Mouse (Mus musculus) myocyte (in vitro differentiated cells): ENCODE data around the gene Il1f5.

Experiments used
- CEBPB ChIP-seq: IDR thresholded peaks from 2 replicates; pipeline ENCODE4 v1.6.1; 2011; ENCODE audit warnings: mild to moderate bottlenecking, moderate library complexity; ENCODE audit not compliant: poor library complexity, insufficient read depth, severe bottlenecking
- MAX ChIP-seq: IDR thresholded peaks from one replicate; pipeline ENCODE4 v1.6.1; 2011; ENCODE audit warnings: low read depth, mild to moderate bottlenecking, control low read depth
- MYOD1 ChIP-seq, 3 experiments: IDR thresholded peaks; one replicate each; pipeline ENCODE4 v1.6.1; 2011; ENCODE audit warnings: control low read depth in 2 of 3, low read depth in 2 of 3, mild to moderate bottlenecking in 2 of 3, moderate library complexity in 1 of 3; ENCODE audit not compliant: insufficient read length in 2 of 3, control insufficient read depth in 1 of 3
- MYOG ChIP-seq, 3 experiments: IDR thresholded peaks; one replicate each; pipeline ENCODE4 v1.6.1; 2011; ENCODE audit warnings: control low read depth in 2 of 3, low read depth in 2 of 3, mild to moderate bottlenecking in 2 of 3; ENCODE audit not compliant: insufficient read length in 2 of 3, control insufficient read depth in 1 of 3, insufficient read depth in 1 of 3
- POLR2A ChIP-seq: IDR thresholded peaks from one replicate; pipeline ENCODE4 v1.6.1; 2011; ENCODE audit warnings: low read depth, mild to moderate bottlenecking, control low read depth, moderate library complexity; ENCODE audit not compliant: insufficient read length
- POLR2AphosphoS2 ChIP-seq: IDR thresholded peaks from one replicate; pipeline ENCODE4 v1.6.1; 2011; ENCODE audit warnings: low read depth, control low read depth; ENCODE audit not compliant: insufficient read length
- SRF ChIP-seq: IDR thresholded peaks from one replicate; pipeline ENCODE4 v1.6.1; 2011; ENCODE audit warnings: low read depth; ENCODE audit not compliant: control insufficient read depth, insufficient read length
- USF1 ChIP-seq: IDR thresholded peaks from one replicate; pipeline ENCODE4 v1.6.1; 2011; ENCODE audit warnings: low read depth, mild to moderate bottlenecking, control low read depth, moderate library complexity

DNA sequence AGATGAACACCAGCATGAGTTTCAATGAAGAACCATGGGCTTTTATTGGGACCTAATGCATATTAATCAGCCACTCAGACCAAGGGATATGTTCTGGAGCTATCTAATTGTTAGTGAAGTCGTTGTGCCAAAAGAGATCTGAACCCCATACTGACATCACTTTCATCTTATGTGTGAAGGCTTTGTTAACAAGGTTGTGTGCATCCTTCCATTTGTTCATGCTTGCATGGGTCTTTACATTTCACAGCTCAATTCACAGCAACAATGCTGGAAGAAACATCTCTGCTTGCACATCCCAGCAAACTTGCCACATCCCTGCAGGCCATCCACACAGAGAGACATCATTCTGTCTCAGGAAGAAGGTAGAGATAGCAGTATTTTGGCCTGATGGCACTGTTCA lies 1.6 kb upstream of the Il1f5 start:
- TF ChIP-seq POLR2AphosphoS2 (no peak), MYOD1 (IDR thresholded peaks at IDR 0.05; ENCODE audit: control insufficient read depth in 1 of 3, insufficient read length in 2 of 3, low read depth in 2 of 3) (no peak), SRF (no peak), MYOG (IDR thresholded peaks at IDR 0.05; ENCODE audit: control insufficient read depth in 1 of 3, insufficient read depth in 1 of 3, insufficient read length in 2 of 3, low read depth in 2 of 3) (no peak), POLR2A (no peak), USF1 (no peak), CEBPB (no peak), MAX (no peak)
